Mouse (Mus musculus): Measurements from ENCODE around the gene Mrpl28. TPM values are rescaled to one million over a fixed set of nuclear protein-coding genes. Genes with fewer than 3 reads are reported as not detected.

The Mrpl28 gene
- polyA plus RNA-seq, 2 experiments = 58.0 to 121 TPM

DNA sequence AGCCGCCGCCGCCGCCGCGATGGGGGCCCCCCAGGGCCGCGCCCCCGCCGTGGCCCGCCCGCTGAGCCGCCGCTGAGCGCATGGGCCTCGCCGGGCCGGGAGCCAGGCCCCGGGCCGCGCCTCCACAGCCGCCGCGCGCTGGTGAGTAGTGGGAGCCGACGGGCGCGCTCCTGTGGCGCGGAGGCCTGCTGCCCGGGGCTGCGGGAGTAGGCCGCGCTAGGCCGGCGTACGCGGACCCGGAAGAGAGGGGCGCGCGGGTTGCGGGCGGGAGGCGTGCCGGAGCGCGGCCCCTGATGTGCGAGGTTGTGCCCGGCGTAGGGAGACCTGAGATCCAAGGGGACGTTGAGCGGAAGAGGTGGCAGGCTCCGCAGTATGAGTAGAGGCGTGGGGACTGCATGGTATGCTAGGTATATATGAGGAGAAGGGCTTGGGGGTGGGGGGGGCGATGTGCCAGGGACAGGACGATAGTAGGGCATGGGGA, 15.6 kb downstream of the Mrpl28 start:
- Histone ChIP-seq H3K4me1 (replicated peaks; ENCODE audit: control insufficient read depth in 2 of 2, insufficient read depth in 2 of 2, low read length in 1 of 2) (peaks cover 12 to 13% of the 10 kb centered on the region in 2 experiments), H3K27ac (peak overlapping the region; percentile 38), H3K9ac (replicated peaks) (peak overlapping the region; percentile 80), H3K27me3 (ENCODE audit: control insufficient read depth, insufficient read depth, low read length) (no peaks in the 10 kb centered on the region), H3K36me3 (replicated peaks; ENCODE audit: control insufficient read depth, insufficient read depth, low read depth) (peaks cover 15% of the 10 kb centered on the region), H3K9me3 (ENCODE audit: control insufficient read depth, low read length) (no peaks in the 10 kb centered on the region), H3K4me3 (ENCODE audit: insufficient read depth in 1 of 2, low read depth in 2 of 2, low read length in 2 of 2) (peak overlapping the region; percentile 89 to 91), H3K4me2 (ENCODE audit: low read depth) (peak overlapping the region; percentile 79)
- no peak for TF ChIP-seq CTCF (IDR thresholded peaks at IDR 0.05; ENCODE audit: low read depth)
- TF ChIP-seq EP300 (IDR thresholded peaks at IDR 0.05; ENCODE audit: low read depth) = no peak
- under 1% methylated on average over 54 of the region's 58 CpGs for WGBS (ENCODE audit: insufficient replicate concordance)
- ATAC-seq (ENCODE audit: insufficient read depth) (peak; percentile 76), DNase-seq (ENCODE audit: low read depth in 3 of 3, low spot score in 3 of 3) (peak in 2 of 3 experiments; percentile 17 to 23)

DNA sequence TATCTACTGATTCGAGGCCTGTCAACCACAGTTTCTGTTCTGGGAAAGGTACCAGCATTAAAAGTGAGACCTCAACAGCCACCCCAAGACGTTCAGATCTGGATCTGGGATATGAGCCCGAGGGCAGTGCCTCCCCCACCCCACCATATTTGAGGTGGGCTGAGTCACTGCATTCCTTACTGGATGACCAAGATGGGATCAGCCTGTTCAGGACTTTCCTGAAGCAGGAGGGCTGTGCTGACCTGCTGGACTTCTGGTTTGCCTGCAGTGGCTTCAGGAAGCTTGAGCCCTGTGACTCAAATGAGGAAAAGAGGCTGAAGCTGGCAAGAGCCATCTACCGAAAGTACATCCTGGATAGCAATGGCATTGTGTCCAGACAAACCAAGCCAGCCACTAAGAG, 19.5 kb downstream of the Mrpl28 start:
- H3K4me1 ChIP-seq (replicated peaks; ENCODE audit: control insufficient read depth in 2 of 2, insufficient read depth in 2 of 2, low read length in 1 of 2) = peaks cover 9 to 12% of the 10 kb centered on the region in 2 experiments
- H3K4me2 ChIP-seq (ENCODE audit: low read depth) = no peak overlapping the region
- no peak overlapping the region for H3K9ac ChIP-seq (replicated peaks)
- H3K9me3 ChIP-seq (ENCODE audit: control insufficient read depth, low read length) = no peaks in the 10 kb centered on the region
- 82% methylated on average over 4 of the region's 4 CpGs for WGBS (ENCODE audit: insufficient replicate concordance)
- no peak overlapping the region for H3K4me3 ChIP-seq (ENCODE audit: insufficient read depth in 1 of 2, low read depth in 2 of 2, low read length in 2 of 2)
- DNase-seq (ENCODE audit: low read depth in 3 of 3, low spot score in 3 of 3) (no peak), ATAC-seq (ENCODE audit: insufficient read depth) (no peak)
- H3K27ac ChIP-seq = no peak overlapping the region
- no peaks in the 10 kb centered on the region for H3K27me3 ChIP-seq (ENCODE audit: control insufficient read depth, insufficient read depth, low read length)
- TF ChIP-seq CTCF (IDR thresholded peaks at IDR 0.05; ENCODE audit: low read depth) (no peak), EP300 (IDR thresholded peaks at IDR 0.05; ENCODE audit: low read depth) (no peak)
- peaks cover 15% of the 10 kb centered on the region for H3K36me3 ChIP-seq (replicated peaks; ENCODE audit: control insufficient read depth, insufficient read depth, low read depth)

DNA sequence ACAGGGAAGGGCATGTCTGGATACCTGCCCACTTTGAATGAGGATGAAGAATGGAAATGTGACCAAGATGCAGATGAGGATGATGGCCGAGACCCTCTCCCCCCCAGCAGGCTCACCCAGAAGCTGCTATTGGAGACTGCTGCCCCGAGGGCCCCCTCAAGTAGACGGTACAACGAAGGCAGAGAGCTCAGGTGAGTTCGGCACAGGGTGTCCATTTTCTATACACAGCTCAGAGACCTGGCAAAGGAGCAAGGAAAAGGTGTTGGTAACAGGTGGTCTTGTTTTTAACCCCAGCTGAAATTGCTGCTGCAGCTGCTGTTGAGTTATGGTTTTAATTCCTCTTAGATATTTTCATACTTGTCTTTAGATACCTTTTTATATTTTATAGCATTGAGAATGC, 20.1 kb downstream of the Mrpl28 start:
- Histone ChIP-seq H3K27me3 (ENCODE audit: control insufficient read depth, insufficient read depth, low read length) (no peaks in the 10 kb centered on the region), H3K27ac (no peak overlapping the region), H3K9ac (replicated peaks) (no peak overlapping the region), H3K4me1 (replicated peaks; ENCODE audit: control insufficient read depth in 2 of 2, insufficient read depth in 2 of 2, low read length in 1 of 2) (peaks cover 5 to 9% of the 10 kb centered on the region in 2 experiments), H3K9me3 (ENCODE audit: control insufficient read depth, low read length) (no peaks in the 10 kb centered on the region), H3K36me3 (replicated peaks; ENCODE audit: control insufficient read depth, insufficient read depth, low read depth) (peaks cover 15% of the 10 kb centered on the region), H3K4me3 (ENCODE audit: insufficient read depth in 1 of 2, low read depth in 2 of 2, low read length in 2 of 2) (no peak overlapping the region), H3K4me2 (ENCODE audit: low read depth) (no peak overlapping the region)
- 77% methylated on average over 5 of the region's 5 CpGs for whole genome bisulfite sequencing (ENCODE audit: insufficient replicate concordance)
- DNase-seq (ENCODE audit: low read depth in 3 of 3, low spot score in 3 of 3) = no peak
- no peak for TF ChIP-seq CTCF (IDR thresholded peaks at IDR 0.05; ENCODE audit: low read depth)
- no peak for TF ChIP-seq EP300 (IDR thresholded peaks at IDR 0.05; ENCODE audit: low read depth)
- no peak for ATAC-seq (ENCODE audit: insufficient read depth)

DNA sequence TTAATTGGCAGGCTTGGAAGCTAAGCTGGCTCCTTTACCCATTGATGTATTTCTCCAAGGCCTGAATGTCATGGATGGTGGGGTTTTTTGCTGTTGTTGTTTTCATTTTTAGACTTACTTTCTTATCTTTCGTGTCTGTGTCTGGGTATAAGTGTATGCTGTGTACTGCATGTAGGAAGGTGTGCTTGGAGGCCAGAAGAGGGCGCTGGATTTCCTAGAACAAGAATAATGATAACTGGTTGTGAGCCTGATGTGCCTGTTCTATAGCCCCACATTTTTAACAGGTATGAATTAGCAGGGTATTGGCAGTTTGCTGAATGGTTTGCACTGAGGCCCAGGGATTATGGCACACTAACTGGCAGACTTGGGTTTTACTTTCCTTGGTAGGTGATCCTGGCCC, 25.8 kb downstream of the Mrpl28 start:
- no peak overlapping the region for H3K4me3 ChIP-seq (ENCODE audit: insufficient read depth in 1 of 2, low read depth in 2 of 2, low read length in 2 of 2)
- H3K36me3 ChIP-seq (replicated peaks; ENCODE audit: control insufficient read depth, insufficient read depth, low read depth) = peaks cover 2% of the 10 kb centered on the region
- no peaks in the 10 kb centered on the region for H3K4me1 ChIP-seq (replicated peaks; ENCODE audit: control insufficient read depth in 2 of 2, insufficient read depth in 2 of 2, low read length in 1 of 2)
- no peaks in the 10 kb centered on the region for H3K27me3 ChIP-seq (ENCODE audit: control insufficient read depth, insufficient read depth, low read length)
- DNase-seq (ENCODE audit: low read depth in 3 of 3, low spot score in 3 of 3) = no peak
- no peak overlapping the region for H3K4me2 ChIP-seq (ENCODE audit: low read depth)
- peak; percentile 14; the same call in 1 of the 2 replicates for TF ChIP-seq CTCF (IDR thresholded peaks at IDR 0.05; ENCODE audit: low read depth)
- TF ChIP-seq EP300 (IDR thresholded peaks at IDR 0.05; ENCODE audit: low read depth) = no peak
- H3K9ac ChIP-seq (replicated peaks) = no peak overlapping the region
- H3K27ac ChIP-seq = no peak overlapping the region
- ATAC-seq (ENCODE audit: insufficient read depth) = no peak
- WGBS (ENCODE audit: insufficient replicate concordance) = 67% methylated on average over 2 of the region's 2 CpGs
- H3K9me3 ChIP-seq (ENCODE audit: control insufficient read depth, low read length) = no peaks in the 10 kb centered on the region

GRCm38 (mm10) chr17:26151886-26152630, 28.8 kb downstream of the Mrpl28 start:
- no peak for ATAC-seq (ENCODE audit: insufficient read depth)
- no peak for DNase-seq (ENCODE audit: low read depth in 3 of 3, low spot score in 3 of 3)
- Histone ChIP-seq H3K4me1 (replicated peaks; ENCODE audit: control insufficient read depth in 2 of 2, insufficient read depth in 2 of 2, low read length in 1 of 2) (no peaks in the 10 kb centered on the region), H3K36me3 (replicated peaks; ENCODE audit: control insufficient read depth, insufficient read depth, low read depth) (peaks cover 2% of the 10 kb centered on the region), H3K4me3 (ENCODE audit: insufficient read depth in 1 of 2, low read depth in 2 of 2, low read length in 2 of 2) (no peak overlapping the region), H3K9ac (replicated peaks) (no peak overlapping the region), H3K4me2 (ENCODE audit: low read depth) (no peak overlapping the region), H3K9me3 (ENCODE audit: control insufficient read depth, low read length) (no peaks in the 10 kb centered on the region), H3K27me3 (ENCODE audit: control insufficient read depth, insufficient read depth, low read length) (no peaks in the 10 kb centered on the region), H3K27ac (no peak overlapping the region)
- TF ChIP-seq EP300 (IDR thresholded peaks at IDR 0.05; ENCODE audit: low read depth) = no peak
- TF ChIP-seq CTCF (IDR thresholded peaks at IDR 0.05; ENCODE audit: low read depth) = no peak
- 83% methylated on average over 2 of the region's 2 CpGs for WGBS (ENCODE audit: insufficient replicate concordance)

All from liver, embryonic 14.5 days (tissue).